Mouse (Mus musculus) lung, adult 2 months (tissue): ENCODE data around the gene Fastk. TPM values are rescaled to one million over a fixed set of nuclear protein-coding genes. Genes with fewer than 3 reads are reported as not detected.

Experiments used
- DNase-seq: peaks from one replicate; pipeline ENCODE4 v3.0.0; 2022
- H3K4me1 ChIP-seq: fragments of 200-500 bp; 2 replicates; pipeline ENCODE4 v1.6.1; 2011; ENCODE audit warnings: low read length; ENCODE audit not compliant: control insufficient read depth, insufficient read depth
- H3K4me3 ChIP-seq: fragments of 200-500 bp; replicated peaks from 2 replicates; pipeline ENCODE3; 2011; ENCODE audit warnings: low read depth, mild to moderate bottlenecking, control low read depth, low read length; ENCODE audit errors: extremely low read depth
- CTCF ChIP-seq: fragments of 200-500 bp; IDR thresholded peaks from 2 replicates; pipeline ENCODE4 v1.5.1; 2011; ENCODE audit warnings: mild to moderate bottlenecking, low read length, control low read depth; ENCODE audit not compliant: insufficient read depth
- POLR2A ChIP-seq: fragments of 200-500 bp; IDR thresholded peaks from 2 replicates; pipeline ENCODE4 v1.6.1; 2011; ENCODE audit warnings: low read depth, mild to moderate bottlenecking, control low read depth, low read length, borderline replicate concordance; ENCODE audit errors: extremely low read depth
- WGBS: fragments of 180-500 bp; shearing (Covaris S2); methylation state at CpG from one replicate; pipeline ENCODE4 v1.1.7; 2018; 5-methylcytosine and 5-hydroxymethylcytosine counted together
- polyA plus RNA-seq: library from polyadenylated mRNA; depleted of rRNA; stranded (reverse); fragments of >200 nt; gene quantifications from 2 replicates; pipeline ENCODE4 v1.2.3, GENCODE M21; 2012; rRNA removed

Gene Fastk
- 187 and 234 TPM in 2 replicates for polyA plus RNA-seq

DNA sequence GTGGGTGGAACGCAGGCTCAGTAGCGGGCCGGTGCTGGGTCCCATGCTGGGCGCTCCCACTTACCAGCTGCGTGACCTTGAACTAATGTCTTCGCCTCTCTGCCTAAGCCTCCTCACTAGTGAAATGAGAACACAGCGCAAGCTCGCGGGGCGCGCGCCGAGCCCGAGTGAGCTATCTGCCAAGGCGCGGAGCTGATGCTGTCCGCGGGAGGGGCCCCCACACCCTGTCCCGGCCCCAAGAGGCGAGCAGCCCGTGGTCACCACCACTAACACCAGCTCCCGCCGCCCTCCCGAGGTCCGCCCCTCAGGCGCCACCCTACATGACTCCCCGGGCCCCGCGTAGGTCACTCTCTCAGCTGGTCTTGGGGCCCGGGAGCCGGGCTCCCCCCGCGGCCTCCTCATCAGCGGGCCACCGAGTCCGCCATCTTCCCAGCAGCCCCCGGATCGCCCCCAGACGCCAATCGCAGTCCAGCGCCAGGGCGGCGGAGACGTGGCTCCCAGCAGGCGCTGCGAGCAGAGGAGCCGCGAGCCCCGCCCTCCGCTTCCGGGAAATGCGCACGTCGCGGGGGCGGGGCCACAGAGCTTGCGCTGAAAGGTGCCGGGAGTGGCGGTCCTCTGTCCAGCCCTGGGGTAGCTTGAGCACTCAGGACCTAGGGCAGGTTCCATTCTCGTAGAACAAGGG lies at the start of gene Fastk:
Gene Fastk, minus strand, starts transcription at position 542 of the 682 bp plus-strand sequence.
- TF ChIP-seq CTCF: no peak
- TF ChIP-seq POLR2A: peak; percentile 76
- DNase-seq: peak; percentile 90
- 1% methylated on average over 60 of the region's 60 CpGs for WGBS
- peak within 1 kb of the TSS; percentile 92 for H3K4me3 ChIP-seq
- peaks cover 8% of the 10 kb centered on the region for H3K4me1 ChIP-seq

DNA sequence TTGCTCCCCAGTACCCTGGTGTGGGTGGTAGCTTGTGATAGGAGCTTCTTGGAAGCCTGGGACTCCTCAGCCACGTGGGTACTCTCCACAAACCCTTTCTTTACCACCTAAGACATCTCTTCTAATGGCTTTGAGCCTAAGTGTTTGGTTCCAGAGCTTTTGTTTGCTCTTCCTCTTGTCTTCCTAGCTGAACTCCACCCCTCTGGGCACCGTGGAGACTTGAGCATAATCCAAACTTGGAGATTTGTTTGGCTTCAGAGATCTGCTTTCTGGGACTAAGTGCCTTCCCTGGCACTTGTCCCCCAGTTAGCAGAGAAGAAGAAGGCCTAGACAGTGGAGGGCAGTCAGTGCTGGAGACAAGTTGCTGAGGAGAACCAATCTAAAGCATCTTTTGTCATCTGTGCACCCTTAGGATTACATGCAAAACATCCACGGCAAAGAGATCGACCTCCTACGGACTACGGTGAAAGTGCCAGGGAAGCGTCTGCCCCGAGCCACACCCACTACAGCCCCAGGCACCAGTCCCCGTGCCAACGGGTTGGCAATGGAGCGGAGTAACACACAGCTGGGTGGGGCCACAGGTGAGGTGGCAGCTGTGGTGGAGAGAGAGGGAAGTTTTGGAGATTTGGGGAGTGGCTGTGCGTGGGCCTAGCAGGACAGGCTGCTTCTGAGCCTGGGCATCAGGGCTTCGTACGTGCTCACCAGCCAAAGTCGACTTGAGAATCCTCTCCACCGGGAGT lies 47.6 kb upstream of the Fastk start:
- TF ChIP-seq CTCF (no peak), POLR2A (no peak)
- Histone ChIP-seq H3K4me1 (peaks cover 4% of the 10 kb centered on the region; the same call in 1 of the 2 replicates), H3K4me3 (no peak overlapping the region)
- DNase-seq: peak; percentile 40
- WGBS: 59% methylated on average over 16 of the region's 16 CpGs

- WGBS: 90% methylated on average over 14 of the region's 14 CpGs
- TF ChIP-seq CTCF (no peak), POLR2A (no peak)
- H3K4me1 ChIP-seq: peaks cover 4% of the 10 kb centered on the region; the same call in 1 of the 2 replicates
These were observed 45.4 kb upstream of the Fastk start for GRCm38 (mm10) chr5:24490413-24490920.

DNA sequence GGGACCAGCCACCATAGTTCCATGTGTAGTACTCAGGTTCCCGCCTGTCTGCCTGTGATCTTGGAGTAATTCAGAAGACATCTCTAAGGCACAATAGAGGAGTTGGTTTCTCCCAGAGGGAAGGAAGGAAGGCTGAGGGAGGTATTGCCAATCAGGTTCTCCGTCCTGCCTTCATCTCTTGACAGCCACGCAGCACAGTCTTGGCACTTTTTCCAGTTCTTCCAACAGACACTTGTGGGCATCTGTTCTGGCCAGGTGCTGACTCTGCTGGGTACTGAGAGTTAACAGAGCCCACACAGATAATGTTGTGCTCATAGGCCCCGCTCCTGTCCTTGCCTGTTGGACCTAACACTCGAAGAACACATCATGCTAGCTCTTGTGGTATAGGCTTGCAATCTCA lies 41.7 kb upstream of the Fastk start:
- no peak overlapping the region for H3K4me3 ChIP-seq
- no peaks in the 10 kb centered on the region for H3K4me1 ChIP-seq
- WGBS: 91% methylated on average over 5 of the region's 5 CpGs
- DNase-seq: no peak
- TF ChIP-seq CTCF (no peak), POLR2A (no peak)

More at GRCm38 (mm10) chr5:24490413-24490920, 45.4 kb upstream of the Fastk start:
- no peak overlapping the region for H3K4me3 ChIP-seq
- no peak for DNase-seq

DNA sequence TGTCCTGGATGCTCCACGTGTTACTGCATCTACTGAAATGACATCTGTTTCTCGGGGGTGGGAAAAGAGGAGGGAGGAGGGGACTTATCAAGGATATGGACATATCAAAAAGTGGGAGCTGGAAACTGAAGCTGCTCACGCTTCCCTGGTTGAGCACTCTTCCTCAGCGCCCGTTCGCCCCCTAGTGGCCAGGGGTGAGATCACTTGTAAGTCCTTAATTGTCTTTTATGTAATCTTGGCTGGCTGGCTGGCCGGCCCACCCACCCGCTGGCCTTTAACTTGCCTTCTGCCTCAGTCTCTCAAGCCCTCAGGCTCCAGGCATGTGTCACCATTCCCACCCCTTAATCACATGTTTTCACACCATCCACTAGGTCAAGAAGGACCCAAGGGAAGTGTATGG lies 41.0 kb upstream of the Fastk start:
- H3K4me3 ChIP-seq: no peak overlapping the region
- WGBS: under 1% methylated on average over 8 of the region's 8 CpGs
- TF ChIP-seq CTCF: peak; percentile 88
- TF ChIP-seq POLR2A: no peak
- no peaks in the 10 kb centered on the region for H3K4me1 ChIP-seq
- DNase-seq: peak; percentile 87

GRCm38 (mm10) chr5:24484963-24485362 lies 39.9 kb upstream of the Fastk start:
- WGBS: 78% methylated on average over 22 of the region's 22 CpGs
- H3K4me1 ChIP-seq: no peaks in the 10 kb centered on the region
- DNase-seq: no peak
- H3K4me3 ChIP-seq: no peak overlapping the region
- TF ChIP-seq CTCF: no peak
- no peak for TF ChIP-seq POLR2A

DNA sequence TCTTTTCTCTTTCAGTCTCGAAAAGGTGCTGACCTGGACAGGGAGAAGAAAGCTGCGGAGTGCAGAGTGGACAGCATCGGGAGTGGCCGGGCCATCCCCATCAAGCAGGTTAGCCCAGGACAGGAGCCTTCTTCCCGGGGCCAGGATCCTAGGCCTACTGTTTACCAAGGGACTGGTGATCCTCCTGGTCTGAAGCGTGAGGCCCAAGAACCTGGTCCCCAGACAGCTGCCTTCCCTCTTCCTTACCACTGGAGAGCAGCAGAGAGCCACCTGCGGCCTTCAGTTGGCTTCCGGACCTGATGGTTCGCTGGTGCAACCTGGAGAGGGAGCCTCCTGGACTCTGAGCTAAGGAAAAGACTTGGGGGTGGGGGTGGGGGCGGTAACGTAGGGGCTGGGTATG lies 38.2 kb upstream of the Fastk start:
- peak; percentile 75 for TF ChIP-seq CTCF
- no peak for TF ChIP-seq POLR2A
- peak; percentile 49 for DNase-seq

DNA sequence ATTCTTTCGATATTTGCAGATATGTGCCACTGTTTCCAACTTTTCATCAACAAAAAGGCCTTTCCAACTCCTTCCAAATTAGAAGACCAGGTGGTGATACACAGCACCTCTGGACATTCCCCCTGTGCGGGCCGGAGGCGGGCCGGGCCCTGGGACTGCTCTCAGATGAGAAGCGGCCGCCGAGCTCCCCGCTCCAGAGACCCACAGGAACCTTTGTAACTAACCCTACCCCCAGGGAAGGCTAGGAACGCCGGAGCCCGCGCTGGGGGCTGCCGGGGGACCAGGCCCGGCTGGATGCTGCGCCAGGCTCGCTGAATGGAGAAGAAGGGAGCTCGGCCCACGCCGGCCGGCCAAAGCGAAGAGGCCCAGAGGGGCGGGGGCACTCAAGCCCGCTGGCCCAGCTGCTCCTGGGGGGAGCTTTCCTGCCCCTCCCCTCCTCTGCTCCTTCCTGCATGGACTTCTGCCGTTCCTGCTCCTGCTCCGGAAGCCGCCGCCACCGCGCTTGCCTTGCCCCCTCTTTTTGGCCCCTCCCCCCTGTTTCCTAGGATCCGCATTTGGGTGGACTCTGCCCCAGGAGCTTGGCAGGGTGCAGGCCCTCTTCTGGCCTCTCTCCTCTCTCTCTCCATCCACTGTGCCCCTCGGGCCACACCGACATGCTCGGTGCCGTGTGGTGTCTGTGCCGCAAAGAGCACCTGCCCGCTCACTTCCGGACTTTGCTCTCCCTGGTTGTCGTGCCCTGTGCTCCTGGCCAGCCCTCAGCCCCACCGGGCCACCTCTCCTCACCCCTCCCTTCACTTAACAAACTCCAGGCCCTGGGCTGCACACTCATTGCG lies 37.4 kb upstream of the Fastk start:
- no peak for TF ChIP-seq POLR2A
- no peak for TF ChIP-seq CTCF
- Histone ChIP-seq H3K4me3 (no peak overlapping the region), H3K4me1 (no peaks in the 10 kb centered on the region)
- DNase-seq: no peak
- 62% methylated on average over 40 of the region's 41 CpGs for WGBS

More for the DNA sequence above, 38.2 kb upstream of the Fastk start:
- H3K4me3 ChIP-seq: no peak overlapping the region
- WGBS: 38% methylated on average over 11 of the region's 11 CpGs
- no peaks in the 10 kb centered on the region for H3K4me1 ChIP-seq

DNA sequence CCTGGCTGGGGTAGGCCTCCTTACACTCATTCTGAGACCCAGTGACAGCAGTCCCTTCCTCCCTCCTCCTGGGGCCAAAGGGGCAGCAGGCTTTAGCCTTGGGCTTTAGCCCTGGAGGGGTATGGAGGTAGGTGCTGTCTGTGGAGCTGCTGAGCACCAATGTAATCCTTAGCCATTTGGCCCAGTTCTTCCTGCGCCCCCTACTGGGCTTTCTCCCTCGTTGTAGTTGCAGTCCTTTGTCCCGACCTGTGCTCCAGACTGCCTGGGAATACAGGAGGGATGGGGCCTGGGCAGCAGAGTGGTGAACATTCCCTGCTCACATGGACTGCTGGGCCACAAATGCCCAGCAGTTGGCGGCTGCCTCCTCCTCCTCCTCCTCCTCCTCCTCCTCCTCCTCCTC lies 36.6 kb upstream of the Fastk start:
- Histone ChIP-seq H3K4me1 (no peaks in the 10 kb centered on the region), H3K4me3 (no peak overlapping the region)
- WGBS: 32% methylated on average over 4 of the region's 4 CpGs
- TF ChIP-seq POLR2A: no peak
- TF ChIP-seq CTCF: peak; percentile 66
- peak; percentile 62 for DNase-seq
